Mouse (Mus musculus): ENCODE data around the gene Ssbp2. TPM values are rescaled to one million over a fixed set of nuclear protein-coding genes. Genes with fewer than 3 reads are reported as not detected.

The Ssbp2 gene
- total and polyA plus RNA-seq, 3 experiments = 24.7 to 98.3 (median 40.8) TPM

GRCm38 (mm10) chr13:91723108-91723735 is 263.1 kb downstream of the Ssbp2 start:
- Histone ChIP-seq H3K36me3 (replicated peaks) (no peaks in the 10 kb centered on the region), H3K27me3 (ENCODE audit: insufficient read depth, low read length) (peaks cover 9% of the 10 kb centered on the region; the same call in 1 of the 2 replicates), H3K4me3 (ENCODE audit: low read depth, low read length) (no peak overlapping the region), H3K4me1 (ENCODE audit: insufficient read depth, low read depth, low read length) (peaks cover 16% of the 10 kb centered on the region), H3K9me3 (replicated peaks) (no peaks in the 10 kb centered on the region)
- DNase-seq (ENCODE audit: low spot score) = peak; percentile 4
- ATAC-seq (ENCODE audit: extremely low read depth, insufficient number of reproducible peaks, low FRiP score, poor library complexity, severe bottlenecking) = no peak
- TF ChIP-seq GATA1 (IDR thresholded peaks at IDR 0.05; ENCODE audit: borderline replicate concordance, low read length) (no peak), CTCF (IDR thresholded peaks at IDR 0.05; ENCODE audit: low read depth, low read length) (peak; percentile 33)

GRCm38 (mm10) chr13:91723736-91724119 is 263.6 kb downstream of the Ssbp2 start:
- TF ChIP-seq GATA2 (IDR thresholded peaks at IDR 0.05; ENCODE audit: borderline replicate concordance, low read depth, low read length) = no peak
- no peak for TF ChIP-seq TAL1 (conservative IDR thresholded peaks at IDR 0.05; ENCODE audit: low read depth, low read length)
- no peak for TF ChIP-seq CTCF (IDR thresholded peaks at IDR 0.05; ENCODE audit: low read depth, low read length)
- no peak for TF ChIP-seq GATA1 (IDR thresholded peaks at IDR 0.05; ENCODE audit: borderline replicate concordance, low read length)
- no peak for TF ChIP-seq POLR2AphosphoS5 (IDR thresholded peaks at IDR 0.05; ENCODE audit: insufficient replicate concordance, low read depth, low read length)
- no peaks in the 10 kb centered on the region for H3K36me3 ChIP-seq (replicated peaks)
- peaks cover 9% of the 10 kb centered on the region; the same call in 1 of the 2 replicates for H3K27me3 ChIP-seq (ENCODE audit: insufficient read depth, low read length)
- peaks cover 16% of the 10 kb centered on the region for H3K4me1 ChIP-seq (ENCODE audit: insufficient read depth, low read depth, low read length)
- no peak for DNase-seq (ENCODE audit: low spot score)
- ATAC-seq (ENCODE audit: extremely low read depth, insufficient number of reproducible peaks, low FRiP score, poor library complexity, severe bottlenecking) = no peak
- H3K9me3 ChIP-seq (replicated peaks) = no peaks in the 10 kb centered on the region
- H3K4me3 ChIP-seq (ENCODE audit: low read depth, low read length) = no peak overlapping the region

- Histone ChIP-seq H3K36me3 (replicated peaks) (no peaks in the 10 kb centered on the region), H3K4me3 (ENCODE audit: low read depth, low read length) (no peak overlapping the region), H3K9me3 (replicated peaks) (no peaks in the 10 kb centered on the region), H3K4me1 (ENCODE audit: insufficient read depth, low read depth, low read length) (peaks cover 16% of the 10 kb centered on the region), H3K27me3 (ENCODE audit: insufficient read depth, low read length) (peaks cover 9% of the 10 kb centered on the region; the same call in 1 of the 2 replicates)
- TF ChIP-seq GATA1 (IDR thresholded peaks at IDR 0.05; ENCODE audit: borderline replicate concordance, low read length) (no peak), TAL1 (conservative IDR thresholded peaks at IDR 0.05; ENCODE audit: low read depth, low read length) (no peak), CTCF (IDR thresholded peaks at IDR 0.05; ENCODE audit: low read depth, low read length) (no peak), POLR2AphosphoS5 (IDR thresholded peaks at IDR 0.05; ENCODE audit: insufficient replicate concordance, low read depth, low read length) (no peak), GATA2 (IDR thresholded peaks at IDR 0.05; ENCODE audit: borderline replicate concordance, low read depth, low read length) (no peak)
- DNase-seq (ENCODE audit: low spot score) (no peak), ATAC-seq (ENCODE audit: extremely low read depth, insufficient number of reproducible peaks, low FRiP score, poor library complexity, severe bottlenecking) (no peak)
These were observed 264.1 kb downstream of the Ssbp2 start for GRCm38 (mm10) chr13:91724211-91724610.

- Histone ChIP-seq H3K4me3 (ENCODE audit: low read depth, low read length) (no peak overlapping the region), H3K27me3 (ENCODE audit: insufficient read depth, low read length) (peaks cover 5% of the 10 kb centered on the region; the same call in 1 of the 2 replicates), H3K9me3 (replicated peaks) (no peaks in the 10 kb centered on the region), H3K4me1 (ENCODE audit: insufficient read depth, low read depth, low read length) (peaks cover 16% of the 10 kb centered on the region), H3K36me3 (replicated peaks) (no peaks in the 10 kb centered on the region)
- no peak for TF ChIP-seq GATA2 (IDR thresholded peaks at IDR 0.05; ENCODE audit: borderline replicate concordance, low read depth, low read length)
- no peak for TF ChIP-seq TAL1 (conservative IDR thresholded peaks at IDR 0.05; ENCODE audit: low read depth, low read length)
- TF ChIP-seq POLR2AphosphoS5 (IDR thresholded peaks at IDR 0.05; ENCODE audit: insufficient replicate concordance, low read depth, low read length) = no peak
- TF ChIP-seq CTCF (IDR thresholded peaks at IDR 0.05; ENCODE audit: low read depth, low read length) = no peak
- TF ChIP-seq GATA1 (IDR thresholded peaks at IDR 0.05; ENCODE audit: borderline replicate concordance, low read length) = no peak
- DNase-seq (ENCODE audit: low spot score) (no peak), ATAC-seq (ENCODE audit: extremely low read depth, insufficient number of reproducible peaks, low FRiP score, poor library complexity, severe bottlenecking) (no peak)
These were observed 265.0 kb downstream of the Ssbp2 start for GRCm38 (mm10) chr13:91725130-91725529.

- DNase-seq (ENCODE audit: low spot score) (peak; percentile 59), ATAC-seq (ENCODE audit: extremely low read depth, insufficient number of reproducible peaks, low FRiP score, poor library complexity, severe bottlenecking) (peak; percentile 94)
- H3K4me3 ChIP-seq (ENCODE audit: low read depth, low read length) = no peak overlapping the region
- TF ChIP-seq CTCF (IDR thresholded peaks at IDR 0.05; ENCODE audit: low read depth, low read length) (no peak), GATA1 (IDR thresholded peaks at IDR 0.05; ENCODE audit: borderline replicate concordance, low read length) (no peak), TAL1 (conservative IDR thresholded peaks at IDR 0.05; ENCODE audit: low read depth, low read length) (no peak), POLR2AphosphoS5 (IDR thresholded peaks at IDR 0.05; ENCODE audit: insufficient replicate concordance, low read depth, low read length) (no peak)
- peaks cover 5% of the 10 kb centered on the region; the same call in 1 of the 2 replicates for H3K27me3 ChIP-seq (ENCODE audit: insufficient read depth, low read length)
- no peaks in the 10 kb centered on the region for H3K36me3 ChIP-seq (replicated peaks)
- H3K4me1 ChIP-seq (ENCODE audit: insufficient read depth, low read depth, low read length) = peaks cover 16% of the 10 kb centered on the region
- H3K9me3 ChIP-seq (replicated peaks) = no peaks in the 10 kb centered on the region
These were observed 267.8 kb downstream of the Ssbp2 start for GRCm38 (mm10) chr13:91727899-91728298.

GRCm38 (mm10) chr13:91737191-91737590 is 277.1 kb downstream of the Ssbp2 start:
- Histone ChIP-seq H3K9me3 (replicated peaks) (no peaks in the 10 kb centered on the region), H3K36me3 (replicated peaks) (no peaks in the 10 kb centered on the region), H3K4me1 (ENCODE audit: insufficient read depth, low read depth, low read length) (no peaks in the 10 kb centered on the region), H3K4me3 (ENCODE audit: low read depth, low read length) (no peak overlapping the region), H3K27me3 (ENCODE audit: insufficient read depth, low read length) (peaks cover 20% of the 10 kb centered on the region)
- DNase-seq (ENCODE audit: low spot score) (no peak), ATAC-seq (ENCODE audit: extremely low read depth, insufficient number of reproducible peaks, low FRiP score, poor library complexity, severe bottlenecking) (no peak)
- no peak for TF ChIP-seq CTCF (IDR thresholded peaks at IDR 0.05; ENCODE audit: low read depth, low read length)
- TF ChIP-seq TAL1 (conservative IDR thresholded peaks at IDR 0.05; ENCODE audit: low read depth, low read length) = no peak
- TF ChIP-seq GATA2 (IDR thresholded peaks at IDR 0.05; ENCODE audit: borderline replicate concordance, low read depth, low read length) = no peak
- TF ChIP-seq GATA1 (IDR thresholded peaks at IDR 0.05; ENCODE audit: borderline replicate concordance, low read length) = no peak
- TF ChIP-seq POLR2AphosphoS5 (IDR thresholded peaks at IDR 0.05; ENCODE audit: insufficient replicate concordance, low read depth, low read length) = no peak

Measured in G1E (cell line).